10 mouse cellular contexts compared by ENCODE assay signal in genomic region chr3:59870765-59871164, GRCm38 (mm10). TPM values are rescaled to one million over a fixed set of nuclear protein-coding genes. Genes with fewer than 3 reads are reported as not detected.
DNase-seq lines count a peak whose midpoint lies in the region; ATAC-seq and TF ChIP-seq lines count a peak whose summit lies in the region.
"Had no signal": no experiment of that assay in that cellular context is flagged by ENCODE, and none has a peak within 500 bp of the region (broad histone marks: within the 10 kb centered on the region; RNA-seq: fewer than 3 reads in every experiment).

No protein-coding gene starts in this region.

- no peak overlapping the region for H3K4me2 ChIP-seq in intestine, postnatal 0 days (replicated peaks; ENCODE audit: low read depth)
- no peak overlapping the region for H3K4me2 ChIP-seq in intestine, embryonic 15.5 days (replicated peaks)
- no peak overlapping the region for H3K4me2 ChIP-seq in neural tube, embryonic 14.5 days (ENCODE audit: low read depth, low read length)
- H3K4me2 ChIP-seq: lung, embryonic 15.5 days had no signal

- no peak for ATAC-seq in intestine, postnatal 0 days
- no peak for ATAC-seq in intestine, embryonic 15.5 days
- peak; percentile 70; the same call in 1 of the 2 replicates for ATAC-seq in neural tube, embryonic 14.5 days (ENCODE audit: low read depth)
- ATAC-seq in megakaryocyte, adult 5-6 weeks (ENCODE audit: poor library complexity, severe bottlenecking): no peak

- no peaks in the 10 kb centered on the region for H3K27me3 ChIP-seq in intestine, postnatal 0 days (replicated peaks; ENCODE audit: control insufficient read depth, insufficient read depth, low read length)
- no peaks in the 10 kb centered on the region for H3K27me3 ChIP-seq in intestine, embryonic 15.5 days (replicated peaks)
- H3K27me3 ChIP-seq in limb, embryonic 10.5 days (ENCODE audit: low read depth, poor library complexity, severe bottlenecking): no peaks in the 10 kb centered on the region
- no peaks in the 10 kb centered on the region for H3K27me3 ChIP-seq in neural tube, embryonic 14.5 days (ENCODE audit: control insufficient read depth, insufficient read depth, low read length)
- H3K27me3 ChIP-seq: lung, embryonic 15.5 days had no signal

- TF ChIP-seq CTCF in intestine, postnatal 0 days (IDR thresholded peaks at IDR 0.05; ENCODE audit: low read depth): peak; percentile 87

- peak; percentile 71 for DNase-seq in ES-CJ7 (ENCODE audit: low read depth, low spot score)
- DNase-seq in cerebellum, postnatal 10 days: peak; percentile 71 to 72
- peak; percentile 34 to 60 for DNase-seq in heart, postnatal 14 days
- DNase-seq in limb, embryonic 10.5 days (ENCODE audit: low spot score): peak; percentile 37

- no peaks in the 10 kb centered on the region for H3K4me1 ChIP-seq in intestine, postnatal 0 days (replicated peaks; ENCODE audit: control insufficient read depth, insufficient read depth, low read length)
- H3K4me1 ChIP-seq in intestine, embryonic 15.5 days (replicated peaks): no peaks in the 10 kb centered on the region
- no peaks in the 10 kb centered on the region for H3K4me1 ChIP-seq in limb, embryonic 10.5 days
- H3K4me1 ChIP-seq in neural tube, embryonic 14.5 days (ENCODE audit: control insufficient read depth, insufficient read depth, low read length): no peaks in the 10 kb centered on the region
- H3K4me1 ChIP-seq: lung, embryonic 15.5 days had no signal

- no peaks in the 10 kb centered on the region for H3K9me3 ChIP-seq in intestine, postnatal 0 days (ENCODE audit: control insufficient read depth)
- H3K9me3 ChIP-seq in intestine, embryonic 15.5 days: no peaks in the 10 kb centered on the region
- H3K9me3 ChIP-seq in limb, embryonic 10.5 days (replicated peaks): no peaks in the 10 kb centered on the region
- no peaks in the 10 kb centered on the region for H3K9me3 ChIP-seq in neural tube, embryonic 14.5 days (ENCODE audit: control insufficient read depth, low read length)
- H3K9me3 ChIP-seq: lung, embryonic 15.5 days had no signal

- no peak overlapping the region for H3K9ac ChIP-seq in intestine, postnatal 0 days (ENCODE audit: low read depth, low read length)
- H3K9ac ChIP-seq in intestine, embryonic 15.5 days: no peak overlapping the region
- H3K9ac ChIP-seq in neural tube, embryonic 14.5 days (replicated peaks; ENCODE audit: low read depth, low read length): no peak overlapping the region
- H3K9ac ChIP-seq: lung, embryonic 15.5 days had no signal

- H3K36me3 ChIP-seq in intestine, postnatal 0 days (ENCODE audit: control insufficient read depth, insufficient read depth): no peaks in the 10 kb centered on the region
- no peaks in the 10 kb centered on the region for H3K36me3 ChIP-seq in intestine, embryonic 15.5 days
- no peaks in the 10 kb centered on the region for H3K36me3 ChIP-seq in limb, embryonic 10.5 days
- H3K36me3 ChIP-seq in neural tube, embryonic 14.5 days (ENCODE audit: control insufficient read depth, insufficient read depth, low read length): no peaks in the 10 kb centered on the region
- H3K36me3 ChIP-seq: lung, embryonic 15.5 days had no signal

- no peak overlapping the region for H3K4me3 ChIP-seq in intestine, postnatal 0 days (ENCODE audit: low read depth, low read length)
- H3K4me3 ChIP-seq in intestine, embryonic 15.5 days (replicated peaks): no peak overlapping the region
- no peak overlapping the region for H3K4me3 ChIP-seq in limb, embryonic 10.5 days
- no peak overlapping the region for H3K4me3 ChIP-seq in neural tube, embryonic 14.5 days (ENCODE audit: low read depth, low read length)
- H3K4me3 ChIP-seq: erythroblast, embryonic 14.5 days; lung, embryonic 15.5 days had no signal

- H3K27ac ChIP-seq in intestine, postnatal 0 days (ENCODE audit: low read depth, low read length): no peak overlapping the region
- no peak overlapping the region for H3K27ac ChIP-seq in intestine, embryonic 15.5 days
- no peak overlapping the region for H3K27ac ChIP-seq in limb, embryonic 10.5 days
- no peak overlapping the region for H3K27ac ChIP-seq in neural tube, embryonic 14.5 days (ENCODE audit: low read depth, low read length)
- H3K27ac ChIP-seq: lung, embryonic 15.5 days had no signal

- 17% methylated on average over 2 of the region's 2 CpGs for WGBS in intestine, postnatal 0 days
- WGBS in intestine, embryonic 15.5 days: 16% methylated on average over 2 of the region's 2 CpGs
- WGBS in limb, embryonic 10.5 days: 26% methylated on average over 2 of the region's 2 CpGs
- 25% methylated on average over 2 of the region's 2 CpGs for WGBS in neural tube, embryonic 14.5 days

- intact Hi-C loops in heart, postnatal 14 days (cut with DNase I): loop anchor here (1.0 to 10.0 kb wide), 4 partner anchors 184 to 892 kb away; no protein-coding TSS in a partner anchor

RNA-seq across cellular contexts. Expression of gene Gm8298, which starts 9.9 kb away (rescaled TPM):
- not detected in 2 replicates for polyA plus RNA-seq in intestine, postnatal 0 days (2015; fragmentation: Nextera tagmentation; extraction: Ambion mirVana)
- polyA plus RNA-seq in intestine, embryonic 15.5 days (2015; fragmentation: Nextera tagmentation; extraction: Ambion mirVana): not detected in 2 replicates
- total RNA-seq in heart, postnatal 14 days (2021): not detected
- polyA plus RNA-seq in limb, embryonic 10.5 days (2016; fragmentation: Nextera tagmentation; extraction: Ambion mirVana): not detected in 2 replicates
- polyA plus RNA-seq in neural tube, embryonic 14.5 days (2014; fragmentation: Nextera tagmentation; extraction: Ambion mirVana): not detected in 2 replicates
- not detected in 2 replicates for total RNA-seq in megakaryocyte, adult 5-6 weeks (2015)
- total RNA-seq in megakaryocyte, adult 5-6 weeks (2017): not detected in 2 replicates
- polyA plus RNA-seq: erythroblast, embryonic 14.5 days; lung, embryonic 15.5 days had no signal

RNA-seq across cellular contexts. Expression of gene C130079G13Rik, which starts 54.2 kb away (rescaled TPM):
- not detected in 2 replicates for polyA plus RNA-seq in intestine, postnatal 0 days (2015; fragmentation: Nextera tagmentation; extraction: Ambion mirVana)
- polyA plus RNA-seq in intestine, embryonic 15.5 days (2015; fragmentation: Nextera tagmentation; extraction: Ambion mirVana): not detected in 2 replicates
- not detected for total RNA-seq in heart, postnatal 14 days (2021)
- polyA plus RNA-seq in limb, embryonic 10.5 days (2016; fragmentation: Nextera tagmentation; extraction: Ambion mirVana): not detected in 2 replicates
- polyA plus RNA-seq in neural tube, embryonic 14.5 days (2014; fragmentation: Nextera tagmentation; extraction: Ambion mirVana): not detected in 2 replicates
- not detected in 2 replicates for total RNA-seq in megakaryocyte, adult 5-6 weeks (2015)
- total RNA-seq in megakaryocyte, adult 5-6 weeks (2017): not detected in 2 replicates
- polyA plus RNA-seq: erythroblast, embryonic 14.5 days; lung, embryonic 15.5 days had no signal
